29 mouse cellular contexts compared by ENCODE assay signal in genomic region chr3:55637660-55638059, GRCm38 (mm10).
A peak's percentile ranks its signal among the peaks of the same experiment; 100 is the strongest.
DNase-seq lines count a peak whose midpoint lies in the region; ATAC-seq and TF ChIP-seq lines count a peak whose summit lies in the region.
"Had no signal": no experiment of that assay in that cellular context is flagged by ENCODE, and none has a peak within 500 bp of the region (broad histone marks: within the 10 kb centered on the region; RNA-seq: fewer than 3 reads in every experiment).

No protein-coding gene starts in this region.

- ATAC-seq in forebrain, embryonic 16.5 days: peak; percentile 24; the same call in 1 of the 2 replicates
- no peak for ATAC-seq in forebrain, embryonic 15.5 days (replicated peaks)
- ATAC-seq in hindbrain, embryonic 16.5 days: peak; percentile 58
- ATAC-seq in midbrain, embryonic 16.5 days: peak; percentile 87
- no peak for ATAC-seq in heart, embryonic 11.5 days (replicated peaks; ENCODE audit: insufficient number of reproducible peaks, low FRiP score, low TSS enrichment)
- ATAC-seq: CD4-positive, CD25-positive, alpha-beta regulatory T cell, adult 4 months; inflammation-experienced regulatory T-cells, adult 6 months had no signal

- no peak overlapping the region for H3K9ac ChIP-seq in forebrain, embryonic 16.5 days (replicated peaks; ENCODE audit: low read depth, low read length)
- no peak overlapping the region for H3K9ac ChIP-seq in forebrain, embryonic 15.5 days (replicated peaks)
- H3K9ac ChIP-seq in hindbrain, embryonic 16.5 days (ENCODE audit: low read depth, low read length): no peak overlapping the region
- no peak overlapping the region for H3K9ac ChIP-seq in midbrain, embryonic 16.5 days (ENCODE audit: low read depth, low read length)
- no peak overlapping the region for H3K9ac ChIP-seq in heart, embryonic 11.5 days (ENCODE audit: low read depth, low read length)
- H3K9ac ChIP-seq: liver, embryonic 15.5 days had no signal

- peaks cover under 1% of the 10 kb centered on the region for H3K36me3 ChIP-seq in forebrain, embryonic 16.5 days (ENCODE audit: control insufficient read depth, insufficient read depth)
- peaks cover 23% of the 10 kb centered on the region; the same call in 1 of the 2 replicates for H3K36me3 ChIP-seq in forebrain, embryonic 15.5 days
- H3K36me3 ChIP-seq in hindbrain, embryonic 16.5 days (ENCODE audit: control insufficient read depth, insufficient read depth, low read length): peaks cover 5% of the 10 kb centered on the region
- H3K36me3 ChIP-seq in midbrain, embryonic 16.5 days (ENCODE audit: control insufficient read depth, insufficient read depth, low read length): peaks cover 6% of the 10 kb centered on the region
- H3K36me3 ChIP-seq in heart, embryonic 11.5 days (ENCODE audit: control insufficient read depth, insufficient read depth, low read length): no peaks in the 10 kb centered on the region
- H3K36me3 ChIP-seq: liver, embryonic 15.5 days had no signal

- no peaks in the 10 kb centered on the region for H3K27me3 ChIP-seq in forebrain, embryonic 16.5 days (replicated peaks; ENCODE audit: control insufficient read depth, insufficient read depth, low read length)
- no peaks in the 10 kb centered on the region for H3K27me3 ChIP-seq in forebrain, embryonic 15.5 days
- H3K27me3 ChIP-seq in hindbrain, embryonic 16.5 days (replicated peaks; ENCODE audit: control insufficient read depth, insufficient read depth, low read length): no peaks in the 10 kb centered on the region
- no peaks in the 10 kb centered on the region for H3K27me3 ChIP-seq in midbrain, embryonic 16.5 days (ENCODE audit: control insufficient read depth, insufficient read depth, low read depth, low read length)
- no peaks in the 10 kb centered on the region for H3K27me3 ChIP-seq in heart, embryonic 11.5 days (ENCODE audit: control insufficient read depth, insufficient read depth, low read length)
- H3K27me3 ChIP-seq: liver, embryonic 15.5 days had no signal

- 0 out of 2 replicates have a peak, but pooled peaks cover 4% of the 10 kb centered on the region for H3K4me1 ChIP-seq in forebrain, embryonic 16.5 days (replicated peaks; ENCODE audit: control insufficient read depth, insufficient read depth, low read length)
- no peaks in the 10 kb centered on the region for H3K4me1 ChIP-seq in forebrain, embryonic 15.5 days
- H3K4me1 ChIP-seq in hindbrain, embryonic 16.5 days (ENCODE audit: control insufficient read depth, insufficient read depth, low read depth, low read length): no peaks in the 10 kb centered on the region
- peaks cover 13% of the 10 kb centered on the region for H3K4me1 ChIP-seq in midbrain, embryonic 16.5 days (ENCODE audit: control insufficient read depth, insufficient read depth, low read length)
- H3K4me1 ChIP-seq in heart, embryonic 11.5 days (ENCODE audit: control insufficient read depth, insufficient read depth, low read length): no peaks in the 10 kb centered on the region
- H3K4me1 ChIP-seq: forebrain, embryonic 10.5 days; liver, embryonic 15.5 days had no signal

- H3K4me2 ChIP-seq in forebrain, embryonic 16.5 days (ENCODE audit: low read length): no peak overlapping the region
- H3K4me2 ChIP-seq in forebrain, embryonic 15.5 days (replicated peaks): no peak overlapping the region
- H3K4me2 ChIP-seq in hindbrain, embryonic 16.5 days (ENCODE audit: low read length): no peak overlapping the region
- no peak overlapping the region for H3K4me2 ChIP-seq in midbrain, embryonic 16.5 days (ENCODE audit: low read length)
- no peak overlapping the region for H3K4me2 ChIP-seq in heart, embryonic 11.5 days
- H3K4me2 ChIP-seq: liver, embryonic 15.5 days had no signal

- no peak for TF ChIP-seq POLR2A in brain, embryonic 14.5 days (IDR thresholded peaks at IDR 0.05; ENCODE audit: borderline replicate concordance, extremely low read depth, insufficient read depth, insufficient read length, poor library complexity, severe bottlenecking)

- 77% methylated on average over 7 of the region's 7 CpGs for WGBS in forebrain, embryonic 16.5 days
- WGBS in forebrain, embryonic 15.5 days: 74% methylated on average over 7 of the region's 7 CpGs
- WGBS in hindbrain, embryonic 16.5 days: 50% methylated on average over 7 of the region's 7 CpGs
- WGBS in midbrain, embryonic 16.5 days: 56% methylated on average over 7 of the region's 7 CpGs
- 77% methylated on average over 7 of the region's 7 CpGs for WGBS in heart, embryonic 11.5 days (ENCODE audit: insufficient replicate concordance)

- DNase-seq in brain, embryonic 14.5 days (ENCODE audit: low read depth): peak; percentile 78
- no peak for DNase-seq in gastrocnemius, adult 18-20 months (ENCODE audit: low spot score)
- no peak for DNase-seq in natural killer cell, adult 2 months (ENCODE audit: low spot score in 2 of 2)
- DNase-seq: adrenal gland, postnatal 25 days; cerebellum, adult 11 months; cerebellum, postnatal 10 days; gastrocnemius, postnatal 14 days; heart, adult 18-20 months; kidney, adult 18-20 months; kidney, postnatal 4 days; layer of hippocampus, adult 9-11 months; left cerebral cortex, postnatal 4 days; liver; lung, postnatal 4 days; right cerebral cortex, adult 18-20 months; right cerebral cortex, postnatal 4 days; thymus, postnatal 36 days had no signal

- no peak overlapping the region for H3K4me3 ChIP-seq in forebrain, embryonic 16.5 days (replicated peaks; ENCODE audit: low read length)
- H3K4me3 ChIP-seq in forebrain, embryonic 15.5 days: no peak overlapping the region
- no peak overlapping the region for H3K4me3 ChIP-seq in hindbrain, embryonic 16.5 days (ENCODE audit: low read length)
- H3K4me3 ChIP-seq in midbrain, embryonic 16.5 days (ENCODE audit: low read depth, low read length): no peak overlapping the region
- no peak overlapping the region for H3K4me3 ChIP-seq in heart, embryonic 11.5 days (ENCODE audit: low read depth, low read length)
- H3K4me3 ChIP-seq: embryonic facial prominence, embryonic 10.5 days; forebrain, embryonic 10.5 days; left cerebral cortex, adult 2 months; liver, embryonic 15.5 days; myocyte had no signal

- TF ChIP-seq CTCF in brain, embryonic 14.5 days (IDR thresholded peaks at IDR 0.05; ENCODE audit: borderline replicate concordance, extremely low read depth, insufficient read depth, insufficient read length): no peak

- H3K27ac ChIP-seq in forebrain, embryonic 16.5 days (ENCODE audit: low read length): no peak overlapping the region
- no peak overlapping the region for H3K27ac ChIP-seq in forebrain, embryonic 15.5 days (replicated peaks)
- peak overlapping the region; percentile 39; the same call in 1 of the 2 replicates for H3K27ac ChIP-seq in hindbrain, embryonic 16.5 days (ENCODE audit: low read depth, low read length)
- peak overlapping the region; percentile 65 for H3K27ac ChIP-seq in midbrain, embryonic 16.5 days (ENCODE audit: low read length)
- H3K27ac ChIP-seq in heart, embryonic 11.5 days (ENCODE audit: low read depth, low read length): no peak overlapping the region
- H3K27ac ChIP-seq: embryonic facial prominence, embryonic 10.5 days; forebrain, embryonic 10.5 days; left cerebral cortex, adult 2 months; liver, embryonic 15.5 days had no signal

- no peaks in the 10 kb centered on the region for H3K9me3 ChIP-seq in forebrain, embryonic 16.5 days (ENCODE audit: control insufficient read depth, low read length)
- H3K9me3 ChIP-seq in forebrain, embryonic 15.5 days: no peaks in the 10 kb centered on the region
- no peaks in the 10 kb centered on the region for H3K9me3 ChIP-seq in hindbrain, embryonic 16.5 days (ENCODE audit: control insufficient read depth, low read length)
- no peaks in the 10 kb centered on the region for H3K9me3 ChIP-seq in midbrain, embryonic 16.5 days (replicated peaks; ENCODE audit: control insufficient read depth, low read length, poor library complexity, severe bottlenecking)
- no peaks in the 10 kb centered on the region for H3K9me3 ChIP-seq in heart, embryonic 11.5 days (replicated peaks; ENCODE audit: control insufficient read depth, low read length)
- H3K9me3 ChIP-seq: embryonic facial prominence, embryonic 10.5 days; forebrain, embryonic 10.5 days; liver, embryonic 15.5 days had no signal

Comparison
In these comparisons a context has a peak if more than half of its experiments do, and no peak if none do; other contexts are left out.
1. ATAC-seq: peak in forebrain, embryonic 16.5 days (single experiment), hindbrain, embryonic 16.5 days (single experiment) and midbrain, embryonic 16.5 days (single experiment); none in forebrain, embryonic 15.5 days (single experiment) and heart, embryonic 11.5 days (single experiment).
2. H3K27ac ChIP-seq: peak in hindbrain, embryonic 16.5 days (single experiment) and midbrain, embryonic 16.5 days (single experiment); none in forebrain, embryonic 16.5 days (single experiment), forebrain, embryonic 15.5 days (single experiment) and heart, embryonic 11.5 days (single experiment).